Mouse (Mus musculus): ENCODE results near the gene Fam71a. TPM values are rescaled to one million over a fixed set of nuclear protein-coding genes. Genes with fewer than 3 reads are reported as not detected.

Gene Fam71a
- polyA plus RNA-seq, 1 experiment from 2014 or later: not detected

DNA sequence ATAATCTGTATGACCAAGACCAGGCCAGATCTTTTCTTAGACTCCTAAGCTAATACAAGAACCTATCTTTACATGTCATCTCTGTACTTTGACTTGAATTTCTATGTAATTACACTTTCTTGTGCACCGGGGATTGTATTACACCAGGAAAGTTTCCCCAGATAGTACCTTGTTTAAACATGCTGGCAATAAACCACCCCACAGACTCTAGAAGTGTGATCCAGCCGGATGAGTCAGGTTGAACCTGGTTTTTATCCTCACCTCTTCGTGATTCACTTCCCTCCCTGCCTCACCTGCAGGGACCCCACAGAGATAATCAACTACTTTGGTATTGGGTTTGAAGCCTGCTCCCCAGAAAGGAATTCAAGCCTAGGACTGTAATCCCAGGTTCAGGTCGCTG is 29.2 kb downstream of the Fam71a start:
- WGBS: 51% methylated on average over 4 of the region's 4 CpGs
- H3K27ac ChIP-seq (ENCODE audit: low read length): no peak overlapping the region
- H3K4me3 ChIP-seq (ENCODE audit: low read length): no peak overlapping the region
- H3K9me3 ChIP-seq (ENCODE audit: control insufficient read depth, low read length): no peaks in the 10 kb centered on the region
- no peak overlapping the region for H3K4me2 ChIP-seq (ENCODE audit: low read depth, low read length)
- H3K4me1 ChIP-seq (replicated peaks; ENCODE audit: control insufficient read depth, insufficient read depth, low read length): 0 out of 2 replicates have a peak, but pooled peaks cover 3% of the 10 kb centered on the region
- H3K36me3 ChIP-seq (ENCODE audit: control insufficient read depth, insufficient read depth, low read length): no peaks in the 10 kb centered on the region
- H3K27me3 ChIP-seq (ENCODE audit: control insufficient read depth, insufficient read depth, low read depth, low read length): no peaks in the 10 kb centered on the region
- no peak overlapping the region for H3K9ac ChIP-seq (ENCODE audit: low read length)
- no peak for ATAC-seq (ENCODE audit: low read depth)

DNA sequence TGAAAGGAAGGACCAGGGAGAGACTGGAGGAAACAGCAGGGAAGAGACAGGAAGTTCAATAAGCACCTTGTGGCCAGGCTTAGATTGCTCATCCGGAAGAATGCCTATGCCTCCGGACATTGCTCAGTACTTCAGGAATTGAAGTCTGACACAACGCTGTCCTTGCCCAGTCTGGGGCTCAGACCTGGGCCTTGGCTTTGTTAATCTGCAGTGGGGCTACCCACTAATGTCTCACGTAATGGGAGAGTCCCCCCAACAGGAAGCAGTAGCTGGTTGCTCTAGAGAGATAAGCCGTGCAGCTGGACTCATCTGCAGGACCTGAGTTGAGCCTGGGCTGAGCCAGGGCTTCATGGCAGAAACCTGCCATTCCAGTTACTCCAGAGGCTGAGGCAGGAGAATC is 31.7 kb downstream of the Fam71a start:
- peak; percentile 74 for ATAC-seq (ENCODE audit: low read depth)

DNA sequence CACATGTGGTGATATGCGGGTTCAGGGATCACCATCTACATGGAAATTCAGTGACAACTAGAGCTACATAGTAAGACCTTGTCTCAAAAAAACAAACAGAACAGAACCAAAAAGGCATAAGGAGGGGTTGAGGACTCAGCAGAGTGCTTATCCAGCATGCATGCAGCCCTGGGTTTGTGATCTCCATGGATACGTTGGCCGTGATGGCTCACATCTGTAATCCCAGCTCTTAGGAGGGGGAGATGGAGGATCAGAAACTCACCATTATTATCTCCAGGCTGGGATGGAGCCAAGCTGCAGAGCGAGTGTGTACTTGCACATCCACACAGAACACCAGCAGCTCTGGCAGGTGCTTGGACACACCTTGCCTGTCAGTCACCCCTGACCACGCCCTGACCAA is 32.4 kb downstream of the Fam71a start:
- H3K4me2 ChIP-seq (ENCODE audit: low read depth, low read length): no peak overlapping the region
- H3K36me3 ChIP-seq (ENCODE audit: control insufficient read depth, insufficient read depth, low read length): no peaks in the 10 kb centered on the region
- no peak overlapping the region for H3K4me3 ChIP-seq (ENCODE audit: low read length)
- no peaks in the 10 kb centered on the region for H3K27me3 ChIP-seq (ENCODE audit: control insufficient read depth, insufficient read depth, low read depth, low read length)
- WGBS: 51% methylated on average over 5 of the region's 5 CpGs
- H3K9me3 ChIP-seq (ENCODE audit: control insufficient read depth, low read length): peaks cover 4% of the 10 kb centered on the region; the same call in 1 of the 2 replicates
- no peak for ATAC-seq (ENCODE audit: low read depth)
- H3K9ac ChIP-seq (ENCODE audit: low read length): no peak overlapping the region
- H3K4me1 ChIP-seq (replicated peaks; ENCODE audit: control insufficient read depth, insufficient read depth, low read length): no peaks in the 10 kb centered on the region
- H3K27ac ChIP-seq (ENCODE audit: low read length): no peak overlapping the region

More for the DNA sequence above, 31.7 kb downstream of the Fam71a start:
- H3K4me2 ChIP-seq (ENCODE audit: low read depth, low read length): no peak overlapping the region
- no peak overlapping the region for H3K9ac ChIP-seq (ENCODE audit: low read length)
- no peaks in the 10 kb centered on the region for H3K36me3 ChIP-seq (ENCODE audit: control insufficient read depth, insufficient read depth, low read length)
- H3K27me3 ChIP-seq (ENCODE audit: control insufficient read depth, insufficient read depth, low read depth, low read length): no peaks in the 10 kb centered on the region
- peak overlapping the region; percentile 34; the same call in 1 of the 2 replicates for H3K27ac ChIP-seq (ENCODE audit: low read length)
- 53% methylated on average over 5 of the region's 5 CpGs for WGBS
- peaks cover 4% of the 10 kb centered on the region; the same call in 1 of the 2 replicates for H3K9me3 ChIP-seq (ENCODE audit: control insufficient read depth, low read length)
- H3K4me1 ChIP-seq (replicated peaks; ENCODE audit: control insufficient read depth, insufficient read depth, low read length): no peaks in the 10 kb centered on the region
- no peak overlapping the region for H3K4me3 ChIP-seq (ENCODE audit: low read length)

DNA sequence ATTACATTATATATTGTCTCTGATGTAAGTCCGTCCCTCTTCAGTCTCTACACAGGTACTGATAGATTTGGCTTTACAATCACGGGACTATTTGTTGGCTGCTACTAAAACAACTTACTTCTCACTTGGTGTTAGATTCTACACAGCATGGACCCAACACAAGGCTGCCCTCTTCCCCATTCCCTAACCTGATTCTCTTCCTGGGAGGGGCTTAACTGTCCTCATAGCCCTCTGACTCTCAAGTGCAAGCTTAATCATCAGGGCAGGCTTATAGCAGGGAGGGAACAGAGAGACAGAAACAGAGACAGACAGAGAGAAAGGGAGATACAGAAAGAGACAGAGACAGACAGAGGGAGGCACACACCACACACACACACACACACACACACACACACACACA is 32.9 kb downstream of the Fam71a start:
- WGBS: 88% methylated on average over 2 of the region's 2 CpGs
- Histone ChIP-seq H3K36me3 (ENCODE audit: control insufficient read depth, insufficient read depth, low read length) (no peaks in the 10 kb centered on the region), H3K4me2 (ENCODE audit: low read depth, low read length) (no peak overlapping the region), H3K4me1 (replicated peaks; ENCODE audit: control insufficient read depth, insufficient read depth, low read length) (no peaks in the 10 kb centered on the region), H3K27ac (ENCODE audit: low read length) (no peak overlapping the region), H3K4me3 (ENCODE audit: low read length) (no peak overlapping the region), H3K9ac (ENCODE audit: low read length) (no peak overlapping the region), H3K9me3 (ENCODE audit: control insufficient read depth, low read length) (peaks cover 4% of the 10 kb centered on the region; the same call in 1 of the 2 replicates), H3K27me3 (ENCODE audit: control insufficient read depth, insufficient read depth, low read depth, low read length) (no peaks in the 10 kb centered on the region)
- no peak for ATAC-seq (ENCODE audit: low read depth)

DNA sequence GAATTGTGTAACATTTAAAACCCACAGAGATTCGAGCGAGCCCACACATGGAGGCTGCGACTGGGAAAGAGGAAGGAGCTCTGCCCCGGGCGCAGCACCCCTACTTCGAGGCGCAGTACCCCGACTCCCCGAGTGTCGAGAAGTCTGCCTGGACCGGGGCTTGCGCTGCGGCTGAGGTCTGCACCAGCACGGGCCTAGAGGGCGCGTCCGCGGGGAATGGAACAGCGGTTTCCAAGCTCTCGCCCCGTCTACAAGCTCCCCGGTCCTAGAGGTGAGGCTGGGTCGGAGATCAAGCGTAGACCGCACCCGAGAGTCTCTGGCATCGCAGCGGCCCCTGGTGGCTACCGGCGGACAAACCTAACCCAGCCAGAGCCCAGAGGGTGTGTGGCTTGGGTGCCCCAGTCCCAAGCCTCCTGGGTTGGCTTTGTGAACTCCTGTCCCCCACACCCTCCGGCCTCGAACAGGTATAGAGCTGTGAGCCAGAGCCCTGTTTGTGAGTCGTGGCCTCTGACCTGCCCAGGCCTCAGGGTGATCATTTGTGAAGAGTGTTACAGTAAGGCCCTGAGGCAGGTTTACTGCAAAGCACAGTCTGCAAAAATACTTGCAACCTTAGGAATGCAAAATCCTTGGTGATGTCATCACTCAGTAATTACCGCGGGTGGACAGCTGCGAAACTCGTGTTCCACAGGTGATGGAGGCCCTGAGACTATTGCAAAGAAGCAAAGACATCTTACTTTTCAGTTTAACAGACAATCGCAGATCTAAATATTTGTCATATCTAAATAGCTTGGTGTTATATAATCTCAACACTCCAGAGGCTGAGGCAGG is 38.6 kb downstream of the Fam71a start:
- Histone ChIP-seq H3K9ac (ENCODE audit: low read length) (peak overlapping the region; percentile 59), H3K27ac (ENCODE audit: low read length) (no peak overlapping the region), H3K9me3 (ENCODE audit: control insufficient read depth, low read length) (peaks cover 4% of the 10 kb centered on the region; the same call in 1 of the 2 replicates), H3K27me3 (ENCODE audit: control insufficient read depth, insufficient read depth, low read depth, low read length) (no peaks in the 10 kb centered on the region), H3K36me3 (ENCODE audit: control insufficient read depth, insufficient read depth, low read length) (no peaks in the 10 kb centered on the region), H3K4me3 (ENCODE audit: low read length) (peak overlapping the region; percentile 39), H3K4me1 (replicated peaks; ENCODE audit: control insufficient read depth, insufficient read depth, low read length) (peaks cover 6% of the 10 kb centered on the region), H3K4me2 (ENCODE audit: low read depth, low read length) (peak overlapping the region; percentile 69)
- ATAC-seq (ENCODE audit: low read depth): peak; percentile 92
- WGBS: 12% methylated on average over 38 of the region's 38 CpGs

DNA sequence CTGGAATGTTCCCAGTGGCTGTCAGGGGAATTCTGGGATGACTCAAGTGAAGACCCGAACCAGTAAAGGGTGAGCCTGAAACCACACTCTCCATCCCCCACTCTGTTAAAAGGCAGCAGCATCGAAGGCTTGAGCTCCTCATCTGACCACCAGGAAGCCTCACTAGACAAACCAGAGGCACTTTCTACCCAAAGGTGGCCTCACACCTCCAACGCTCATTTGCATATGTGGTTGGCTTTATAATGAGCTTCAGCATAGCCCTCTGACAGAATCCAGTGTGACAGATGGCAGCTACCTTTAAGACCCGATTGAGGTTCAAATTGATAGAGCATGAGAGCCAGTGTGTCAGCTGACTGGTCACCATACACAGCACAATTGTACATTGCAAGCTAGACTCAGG is 40.3 kb downstream of the Fam71a start:
- 57% methylated on average over 4 of the region's 4 CpGs for WGBS
- H3K9ac ChIP-seq (ENCODE audit: low read length): no peak overlapping the region
- peaks cover 6% of the 10 kb centered on the region for H3K4me1 ChIP-seq (replicated peaks; ENCODE audit: control insufficient read depth, insufficient read depth, low read length)
- ATAC-seq (ENCODE audit: low read depth): no peak
- H3K27me3 ChIP-seq (ENCODE audit: control insufficient read depth, insufficient read depth, low read depth, low read length): no peaks in the 10 kb centered on the region
- no peak overlapping the region for H3K27ac ChIP-seq (ENCODE audit: low read length)
- H3K4me3 ChIP-seq (ENCODE audit: low read length): no peak overlapping the region
- H3K4me2 ChIP-seq (ENCODE audit: low read depth, low read length): no peak overlapping the region
- H3K9me3 ChIP-seq (ENCODE audit: control insufficient read depth, low read length): 0 out of 2 replicates have a peak, but pooled peaks cover under 1% of the 10 kb centered on the region
- H3K36me3 ChIP-seq (ENCODE audit: control insufficient read depth, insufficient read depth, low read length): no peaks in the 10 kb centered on the region

DNA sequence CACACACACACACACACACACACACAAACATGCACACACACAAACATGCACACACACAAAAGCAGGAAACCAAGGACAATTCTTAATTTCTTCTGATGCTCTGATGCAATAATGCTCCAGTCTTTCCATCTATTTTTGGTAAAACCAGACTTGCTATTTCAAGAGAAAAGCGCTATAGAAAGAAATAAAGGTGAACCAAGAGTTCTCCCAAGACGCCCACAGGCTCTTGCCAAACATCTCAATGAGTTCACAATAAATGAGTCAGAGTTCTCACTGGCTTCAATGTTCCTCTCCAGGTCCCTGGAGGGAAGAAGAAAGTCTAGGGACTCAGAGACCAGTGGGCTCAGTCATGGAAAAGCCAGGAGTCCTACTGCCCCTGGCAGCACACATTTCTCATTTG is 40.9 kb downstream of the Fam71a start:
- H3K27ac ChIP-seq (ENCODE audit: low read length): no peak overlapping the region
- ATAC-seq (ENCODE audit: low read depth): no peak
- H3K36me3 ChIP-seq (ENCODE audit: control insufficient read depth, insufficient read depth, low read length): no peaks in the 10 kb centered on the region
- H3K9me3 ChIP-seq (ENCODE audit: control insufficient read depth, low read length): no peaks in the 10 kb centered on the region
- no peak overlapping the region for H3K4me2 ChIP-seq (ENCODE audit: low read depth, low read length)
- H3K4me3 ChIP-seq (ENCODE audit: low read length): no peak overlapping the region
- 80% methylated on average over 2 of the region's 2 CpGs for WGBS
- peaks cover 6% of the 10 kb centered on the region for H3K4me1 ChIP-seq (replicated peaks; ENCODE audit: control insufficient read depth, insufficient read depth, low read length)
- H3K27me3 ChIP-seq (ENCODE audit: control insufficient read depth, insufficient read depth, low read depth, low read length): no peaks in the 10 kb centered on the region
- H3K9ac ChIP-seq (ENCODE audit: low read length): no peak overlapping the region

DNA sequence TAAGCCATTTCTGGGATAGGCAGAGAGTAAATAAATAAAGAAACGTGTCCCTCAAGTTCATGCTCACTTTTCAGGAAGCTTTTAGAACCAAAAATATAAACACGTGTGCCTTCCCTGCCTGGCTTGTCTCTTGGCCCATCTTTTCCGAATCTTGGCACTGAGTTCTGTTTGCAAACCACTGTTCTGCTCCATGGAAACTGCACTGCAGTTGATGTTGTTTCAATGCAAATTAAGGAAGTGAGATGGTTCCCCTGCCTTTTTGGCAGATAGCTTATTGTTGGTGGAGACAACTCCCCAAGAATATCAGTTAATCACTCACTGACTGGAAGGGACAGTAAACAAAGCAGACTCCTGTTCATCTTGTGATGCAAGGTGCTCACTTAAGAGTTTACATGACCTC is 41.9 kb downstream of the Fam71a start:
- Histone ChIP-seq H3K4me3 (ENCODE audit: low read length) (no peak overlapping the region), H3K9me3 (ENCODE audit: control insufficient read depth, low read length) (no peaks in the 10 kb centered on the region), H3K4me2 (ENCODE audit: low read depth, low read length) (no peak overlapping the region), H3K36me3 (ENCODE audit: control insufficient read depth, insufficient read depth, low read length) (no peaks in the 10 kb centered on the region), H3K27ac (ENCODE audit: low read length) (no peak overlapping the region), H3K4me1 (replicated peaks; ENCODE audit: control insufficient read depth, insufficient read depth, low read length) (peaks cover 6% of the 10 kb centered on the region), H3K9ac (ENCODE audit: low read length) (no peak overlapping the region), H3K27me3 (ENCODE audit: control insufficient read depth, insufficient read depth, low read depth, low read length) (no peaks in the 10 kb centered on the region)
- 42% methylated on average over 3 of the region's 3 CpGs for WGBS
- ATAC-seq (ENCODE audit: low read depth): no peak

DNA sequence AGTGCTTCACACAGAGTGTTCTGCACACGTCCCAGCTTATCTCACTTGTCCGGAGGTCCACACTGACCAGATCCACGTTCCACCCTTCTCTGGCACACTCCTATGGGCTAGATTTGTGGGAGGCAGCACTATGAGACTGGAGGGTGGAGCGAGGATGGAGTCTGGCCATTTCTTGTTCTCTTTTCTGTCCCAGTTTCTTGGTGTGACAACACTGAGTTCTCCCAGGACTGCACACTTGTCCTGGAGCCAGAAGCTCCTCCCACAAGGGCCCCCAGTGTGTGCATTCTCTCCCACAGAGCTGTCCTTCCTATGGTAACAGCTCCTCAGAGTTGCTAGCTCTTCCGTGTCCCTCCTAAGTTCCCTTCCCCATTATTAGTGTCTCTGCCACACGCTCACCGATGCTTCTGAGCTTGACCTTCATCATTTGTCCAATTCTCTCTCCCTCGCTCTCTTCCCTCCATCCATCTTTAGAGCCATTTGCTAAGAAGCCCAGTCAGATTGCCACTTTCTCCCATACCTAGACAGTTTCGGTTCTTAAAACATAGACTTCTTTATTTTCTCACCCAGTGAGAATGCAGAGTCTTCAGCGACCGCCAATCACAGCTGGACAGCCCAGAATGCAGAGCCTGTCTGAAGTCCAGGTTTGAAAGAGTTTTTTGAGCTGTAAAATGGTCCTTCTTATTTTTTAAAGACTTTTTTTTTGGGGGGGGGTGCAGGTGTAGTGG is 48.9 kb downstream of the Fam71a start:
- 75% methylated on average over 11 of the region's 11 CpGs for WGBS
- Histone ChIP-seq H3K27ac (ENCODE audit: low read length) (no peak overlapping the region), H3K27me3 (ENCODE audit: control insufficient read depth, insufficient read depth, low read depth, low read length) (no peaks in the 10 kb centered on the region), H3K4me1 (replicated peaks; ENCODE audit: control insufficient read depth, insufficient read depth, low read length) (0 out of 2 replicates have a peak, but pooled peaks cover 5% of the 10 kb centered on the region), H3K36me3 (ENCODE audit: control insufficient read depth, insufficient read depth, low read length) (no peaks in the 10 kb centered on the region), H3K4me2 (ENCODE audit: low read depth, low read length) (no peak overlapping the region), H3K9me3 (ENCODE audit: control insufficient read depth, low read length) (no peaks in the 10 kb centered on the region), H3K4me3 (ENCODE audit: low read length) (no peak overlapping the region), H3K9ac (ENCODE audit: low read length) (no peak overlapping the region)
- ATAC-seq (ENCODE audit: low read depth): no peak
